Mouse (Mus musculus): ENCODE measurements around the gene Usp25. TPM values are rescaled to one million over a fixed set of nuclear protein-coding genes. Genes with fewer than 3 reads are reported as not detected.
A peak's percentile ranks its signal among the peaks of the same experiment; 100 is the strongest.

The Usp25 gene
- polyA plus RNA-seq, 1 experiment from 2014 or later = 34.1 TPM

DNA sequence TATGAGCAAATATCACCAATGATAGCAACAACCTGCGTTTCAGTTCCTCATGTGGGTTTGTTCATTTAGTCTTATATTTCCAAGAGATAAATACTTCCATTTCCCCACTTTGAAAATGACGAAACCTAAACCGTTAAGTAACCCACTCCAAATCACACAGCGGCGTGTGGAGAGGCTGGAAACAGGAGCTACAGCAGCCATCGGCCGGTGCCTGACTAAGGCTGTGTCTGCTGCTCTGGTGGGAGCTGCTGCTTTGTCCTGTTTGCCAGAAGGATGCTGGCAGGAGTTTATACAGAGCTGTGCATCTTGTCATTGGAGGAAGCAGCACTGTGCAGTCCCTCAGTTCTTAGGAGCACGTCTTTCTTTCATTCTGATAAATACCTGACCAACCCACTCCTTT lies 21.2 kb downstream of the Usp25 start:
- no peaks in the 10 kb centered on the region for H3K27me3 ChIP-seq
- ATAC-seq = no peak
- ChIA-PET CTCF (no interaction called here), POLR2A (no interaction called here)
- DNase-seq (ENCODE audit: low read depth, low spot score) = no peak
- in situ Hi-C loops (cut with MboI; ENCODE audit: low pct_unique_long_range_greater_than_20kb) = no loop called here
- no peak for TF ChIP-seq CTCF (IDR thresholded peaks at IDR 0.05)

DNA sequence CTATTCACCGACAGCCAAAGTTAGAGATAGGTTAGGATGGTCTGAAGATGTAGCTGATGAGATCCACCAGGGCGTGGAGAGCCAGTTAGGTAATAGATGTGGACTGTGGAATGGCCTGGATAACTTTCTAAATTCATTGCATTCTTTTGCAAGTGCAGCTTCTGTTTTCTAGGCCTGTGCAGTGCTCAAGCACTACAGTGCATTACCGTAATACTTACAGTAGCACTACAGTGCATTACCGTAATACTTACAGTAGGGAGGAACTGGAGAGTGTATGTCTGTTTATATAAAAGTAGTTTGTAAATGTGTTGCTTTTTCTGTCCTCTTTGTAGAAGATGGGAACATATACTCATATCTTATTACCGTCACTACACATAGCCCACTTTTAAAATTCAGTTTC lies 28.1 kb downstream of the Usp25 start:
- no peaks in the 10 kb centered on the region for H3K27me3 ChIP-seq
- no peak for DNase-seq (ENCODE audit: low read depth, low spot score)
- CTCF ChIA-PET = no interaction called here
- in situ Hi-C loops (cut with MboI; ENCODE audit: low pct_unique_long_range_greater_than_20kb) = no loop called here
- peak; percentile 87 for ATAC-seq
- POLR2A ChIA-PET = no interaction called here
- TF ChIP-seq CTCF (IDR thresholded peaks at IDR 0.05) = no peak

DNA sequence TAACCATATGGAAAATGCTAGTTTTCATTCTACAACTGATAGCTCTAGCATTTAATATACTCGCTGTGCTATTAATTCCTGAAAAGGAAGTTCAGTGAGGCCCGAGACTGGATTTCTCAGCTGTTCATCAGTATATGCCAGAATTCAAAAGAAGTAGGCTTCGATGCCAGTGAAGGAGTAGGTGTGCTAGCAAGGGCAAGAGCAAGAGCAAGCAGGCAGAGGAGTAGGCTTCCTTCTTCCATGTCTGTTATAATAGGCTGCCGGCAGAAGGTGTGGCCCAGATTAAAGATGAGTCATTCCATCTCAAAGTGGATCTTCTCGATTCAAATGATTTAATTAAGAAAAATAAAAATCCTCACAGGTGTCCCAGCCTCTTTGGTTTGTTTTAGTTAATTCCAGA lies 30.0 kb downstream of the Usp25 start:
- CTCF ChIA-PET = no interaction called here

DNA sequence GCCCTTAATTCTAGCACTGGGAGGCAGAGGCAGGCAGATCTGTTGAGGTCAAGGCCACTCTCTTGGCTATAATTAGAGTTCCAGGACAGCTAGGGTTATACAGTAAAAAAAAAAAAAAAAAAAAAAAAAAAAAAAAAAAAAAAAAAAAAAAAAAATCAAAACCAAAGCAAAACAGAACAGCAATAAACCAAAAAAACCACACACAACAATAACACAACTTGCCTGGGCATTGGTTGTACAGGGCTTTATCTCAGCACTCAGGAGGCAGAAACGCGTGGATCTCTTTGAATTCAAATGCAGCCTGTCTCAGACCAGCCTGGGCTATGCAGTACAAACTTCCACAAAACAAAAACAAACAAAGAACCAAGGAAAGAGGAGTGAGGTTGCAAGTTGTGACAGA lies 40.7 kb downstream of the Usp25 start:
- TF ChIP-seq CTCF (IDR thresholded peaks at IDR 0.05) = no peak
- in situ Hi-C loops (cut with MboI; ENCODE audit: low pct_unique_long_range_greater_than_20kb) = no loop called here
- CTCF ChIA-PET = no interaction called here
- DNase-seq (ENCODE audit: low read depth, low spot score) (no peak), ATAC-seq (no peak)
- H3K27me3 ChIP-seq = no peaks in the 10 kb centered on the region
- POLR2A ChIA-PET = no interaction called here

More for the DNA sequence above, 30.0 kb downstream of the Usp25 start:
- no peak for ATAC-seq
- H3K27me3 ChIP-seq = no peaks in the 10 kb centered on the region
- TF ChIP-seq CTCF (IDR thresholded peaks at IDR 0.05) = no peak
- POLR2A ChIA-PET = no interaction called here
- in situ Hi-C loops (cut with MboI; ENCODE audit: low pct_unique_long_range_greater_than_20kb) = no loop called here
- DNase-seq (ENCODE audit: low read depth, low spot score) = no peak

DNA sequence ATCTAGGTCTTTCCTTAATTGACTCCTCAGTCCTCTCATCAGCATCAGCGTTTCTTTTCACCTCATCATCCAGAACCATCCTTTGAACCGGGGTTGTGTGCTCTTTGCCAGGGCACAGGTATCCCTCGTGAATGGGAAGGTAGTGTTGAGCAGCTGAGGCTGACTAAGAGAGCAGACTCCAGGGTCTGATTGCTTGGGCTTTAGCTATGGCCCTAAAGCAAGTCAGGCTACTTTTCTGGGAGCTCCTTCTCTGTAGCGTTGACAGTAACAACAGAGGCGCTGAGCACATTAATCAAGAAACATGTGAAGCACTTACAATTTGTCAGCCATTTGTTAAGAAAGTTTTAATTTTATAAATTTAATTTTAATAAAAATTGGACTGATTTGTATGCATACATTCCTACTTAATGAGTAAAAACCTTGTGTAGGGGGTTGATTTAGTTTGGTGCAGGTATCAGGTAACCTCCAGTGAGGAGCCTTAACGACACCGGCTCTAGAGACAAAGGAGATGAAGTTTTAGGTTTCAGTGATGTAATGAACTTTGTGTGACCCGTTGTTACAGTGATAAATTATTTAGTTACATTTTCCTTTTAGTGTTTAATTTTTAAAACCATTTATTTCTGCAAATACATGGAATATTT lies 42.1 kb downstream of the Usp25 start:
- POLR2A ChIA-PET = no interaction called here
- TF ChIP-seq CTCF (IDR thresholded peaks at IDR 0.05) = no peak
- CTCF ChIA-PET = interaction anchor here (0.8 kb wide), 1 partner anchor 38 kb away, joined by 3 read pairs; no protein-coding TSS in a partner anchor
- no peak for ATAC-seq
- no peaks in the 10 kb centered on the region for H3K27me3 ChIP-seq
- in situ Hi-C loops (cut with MboI; ENCODE audit: low pct_unique_long_range_greater_than_20kb) = no loop called here
- no peak for DNase-seq (ENCODE audit: low read depth, low spot score)

DNA sequence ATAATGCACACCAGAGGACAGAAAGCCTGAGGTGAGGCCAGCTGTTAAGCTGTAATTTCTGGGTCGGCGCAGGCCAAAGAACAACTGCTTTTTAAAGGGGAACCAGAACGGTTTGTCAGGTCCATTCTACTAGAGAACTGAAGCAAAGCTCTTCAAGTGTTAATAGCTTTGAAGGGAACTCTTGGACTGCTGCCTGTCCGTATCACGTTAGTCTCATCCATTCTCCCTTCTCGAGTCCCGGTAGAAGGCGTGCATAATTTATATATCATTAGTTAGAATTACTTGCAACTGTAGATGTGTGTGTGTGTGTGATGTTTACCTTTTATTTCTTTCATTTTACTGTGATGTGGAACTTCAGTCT lies 42.6 kb downstream of the Usp25 start:
- no peak for ATAC-seq
- POLR2A ChIA-PET = no interaction called here
- CTCF ChIA-PET = interaction anchor here (0.8 to 0.9 kb wide), 2 partner anchors 11 to 38 kb away, joined by 3 read pairs; no protein-coding TSS in a partner anchor
- TF ChIP-seq CTCF (IDR thresholded peaks at IDR 0.05) = no peak
- in situ Hi-C loops (cut with MboI; ENCODE audit: low pct_unique_long_range_greater_than_20kb) = no loop called here
- H3K27me3 ChIP-seq = no peaks in the 10 kb centered on the region
- no peak for DNase-seq (ENCODE audit: low read depth, low spot score)

DNA sequence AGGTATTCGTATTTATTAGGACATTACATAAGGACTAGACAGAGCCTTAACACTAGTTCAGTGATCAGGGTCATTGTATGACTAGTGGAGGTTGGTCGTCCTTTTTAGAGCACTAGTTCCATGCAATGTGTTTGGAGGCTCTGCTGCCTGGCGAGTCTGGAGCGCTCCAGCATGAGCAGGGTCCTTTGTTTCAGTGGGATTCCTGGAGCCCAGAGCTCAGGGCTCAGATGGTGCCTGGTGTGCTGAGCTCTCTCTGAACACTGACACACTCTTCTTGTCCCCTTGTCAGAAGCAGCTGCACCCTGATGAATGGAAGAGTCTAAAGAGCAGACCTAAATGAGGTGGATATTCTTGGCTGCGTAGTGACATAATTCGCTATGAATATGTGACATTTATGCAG lies 45.1 kb downstream of the Usp25 start:
- no peak for ATAC-seq
- in situ Hi-C loops (cut with MboI; ENCODE audit: low pct_unique_long_range_greater_than_20kb) = no loop called here
- POLR2A ChIA-PET = no interaction called here
- no peak for DNase-seq (ENCODE audit: low read depth, low spot score)
- no peaks in the 10 kb centered on the region for H3K27me3 ChIP-seq
- no peak for TF ChIP-seq CTCF (IDR thresholded peaks at IDR 0.05)
- CTCF ChIA-PET = interaction anchor here (0.7 kb wide), 1 partner anchor 104 kb away, joined by 3 read pairs; no protein-coding TSS in a partner anchor

DNA sequence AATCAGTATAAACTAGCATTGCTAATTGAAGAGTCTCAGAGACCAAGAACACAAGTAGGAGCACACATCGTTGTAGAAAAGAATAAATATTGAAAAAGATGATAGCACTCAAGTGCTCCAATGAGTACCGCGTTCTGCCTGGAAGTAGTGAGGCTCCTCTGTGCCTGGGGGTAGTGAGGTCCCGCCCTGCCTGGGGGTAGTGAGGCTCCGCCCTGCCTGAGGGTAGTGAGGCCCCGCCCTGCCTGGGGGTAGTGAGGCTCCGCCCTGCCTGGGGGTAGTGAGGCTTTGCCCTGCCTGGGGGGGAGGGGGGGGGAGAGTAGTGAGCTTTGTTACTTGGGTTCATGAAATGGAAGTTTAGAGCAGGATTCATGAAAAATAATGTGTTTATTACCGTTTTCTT lies 46.7 kb downstream of the Usp25 start:
- in situ Hi-C loops (cut with MboI; ENCODE audit: low pct_unique_long_range_greater_than_20kb) = no loop called here
- ChIA-PET POLR2A (no interaction called here), CTCF (interaction anchor here (0.6 to 1.3 kb wide), 2 partner anchors 14 to 1478 kb away, joined by 3 read pairs; no protein-coding TSS in a partner anchor)
- H3K27me3 ChIP-seq = no peaks in the 10 kb centered on the region
- no peak for DNase-seq (ENCODE audit: low read depth, low spot score)
- no peak for ATAC-seq
- no peak for TF ChIP-seq CTCF (IDR thresholded peaks at IDR 0.05)

DNA sequence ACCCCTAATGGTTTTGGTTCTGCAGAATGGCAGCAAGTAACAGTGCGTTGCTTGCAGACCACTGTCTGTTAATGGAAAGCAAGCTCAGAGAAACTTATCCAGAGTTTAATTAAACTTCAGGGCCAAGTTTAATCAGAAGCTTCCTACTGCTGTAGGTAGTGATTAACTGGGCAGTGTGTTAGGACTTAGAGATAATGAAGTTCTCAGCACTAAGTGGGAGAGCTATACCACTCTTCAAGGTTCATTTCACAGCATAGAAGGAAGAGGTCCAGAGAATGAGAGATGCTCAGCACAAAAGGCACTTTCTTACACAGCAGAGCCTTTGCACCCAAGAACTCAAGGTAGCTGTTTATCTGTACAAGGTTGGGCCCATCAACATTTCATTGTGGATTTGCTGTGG lies 50.4 kb downstream of the Usp25 start:
- in situ Hi-C loops (cut with MboI; ENCODE audit: low pct_unique_long_range_greater_than_20kb) = no loop called here
- POLR2A ChIA-PET = no interaction called here
- CTCF ChIA-PET = no interaction called here
- TF ChIP-seq CTCF (IDR thresholded peaks at IDR 0.05) = no peak
- DNase-seq (ENCODE audit: low read depth, low spot score) = no peak
- ATAC-seq = no peak
- H3K27me3 ChIP-seq = no peaks in the 10 kb centered on the region

DNA sequence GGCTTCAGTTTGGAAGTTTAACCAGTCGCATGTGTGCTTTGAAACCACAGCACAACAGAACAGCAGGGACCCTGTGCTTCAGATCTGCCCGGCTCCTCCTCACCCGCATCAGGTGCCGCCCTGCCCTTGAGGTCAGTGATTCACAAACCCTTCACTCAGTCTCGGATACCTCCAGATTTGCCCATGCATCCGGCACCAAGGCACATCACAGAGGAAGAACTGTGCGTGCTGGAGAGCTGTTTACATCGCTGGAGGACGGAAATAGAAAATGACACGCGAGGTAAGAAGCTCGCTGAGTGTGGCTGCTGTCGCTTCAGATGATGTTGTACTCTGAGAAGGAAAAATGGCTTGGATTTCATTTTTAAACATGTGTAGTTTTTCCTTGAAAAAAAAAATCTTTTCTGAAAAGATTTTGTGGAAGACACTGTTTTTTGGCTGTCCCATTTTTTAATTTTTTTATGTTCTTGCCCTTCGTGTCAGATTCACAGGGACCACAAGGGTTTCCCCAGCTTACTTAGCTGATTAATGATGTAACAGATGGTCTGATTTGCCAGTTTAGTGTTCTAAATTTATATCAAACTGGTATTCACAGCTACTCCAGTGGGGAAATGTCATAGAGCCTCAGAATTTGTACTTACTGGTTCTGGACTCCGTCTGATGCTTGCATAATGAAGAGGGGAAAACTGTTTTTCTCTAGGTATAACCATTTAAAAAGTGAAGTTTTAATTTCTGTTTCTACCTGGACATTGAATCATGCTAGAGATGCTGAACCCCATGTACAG lies 63.6 kb downstream of the Usp25 start:
- H3K27me3 ChIP-seq = no peaks in the 10 kb centered on the region
- DNase-seq (ENCODE audit: low read depth, low spot score) = no peak
- ChIA-PET CTCF (interaction anchor here (1.0 kb wide), 1 partner anchor 178 kb away, joined by 3 read pairs; no protein-coding TSS in a partner anchor), POLR2A (no interaction called here)
- no peak for ATAC-seq
- in situ Hi-C loops (cut with MboI; ENCODE audit: low pct_unique_long_range_greater_than_20kb) = no loop called here
- TF ChIP-seq CTCF (IDR thresholded peaks at IDR 0.05) = no peak

DNA sequence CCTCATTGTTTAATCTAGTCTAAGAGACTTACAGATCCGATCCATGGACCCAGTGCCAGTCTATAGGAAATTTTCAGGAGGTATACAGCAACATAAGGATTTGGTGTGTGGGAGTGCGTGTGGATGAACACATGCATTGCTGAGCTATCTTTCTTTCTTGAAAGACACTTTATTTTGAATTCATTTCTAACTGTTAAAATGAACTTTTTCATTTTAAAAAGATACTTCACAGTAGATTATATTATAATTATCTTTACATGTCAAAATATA lies 64.2 kb downstream of the Usp25 start:
- DNase-seq (ENCODE audit: low read depth, low spot score) (no peak), ATAC-seq (no peak)
- TF ChIP-seq CTCF (IDR thresholded peaks at IDR 0.05) = no peak
- ChIA-PET POLR2A (no interaction called here), CTCF (interaction anchor here (1.0 kb wide), 1 partner anchor 179 kb away, joined by 3 read pairs; no protein-coding TSS in a partner anchor)
- in situ Hi-C loops (cut with MboI; ENCODE audit: low pct_unique_long_range_greater_than_20kb) = no loop called here
- no peaks in the 10 kb centered on the region for H3K27me3 ChIP-seq

Data from Patski (cell line).